Mouse (Mus musculus): Measurements from ENCODE around the gene Loxl1. TPM values are rescaled to one million over a fixed set of nuclear protein-coding genes. Genes with fewer than 3 reads are reported as not detected.
A peak's percentile ranks its signal among the peaks of the same experiment; 100 is the strongest.

Loxl1 gene
- total and polyA plus RNA-seq, 2 experiments from 2014 or later: 9.1 to 13.8 TPM

DNA sequence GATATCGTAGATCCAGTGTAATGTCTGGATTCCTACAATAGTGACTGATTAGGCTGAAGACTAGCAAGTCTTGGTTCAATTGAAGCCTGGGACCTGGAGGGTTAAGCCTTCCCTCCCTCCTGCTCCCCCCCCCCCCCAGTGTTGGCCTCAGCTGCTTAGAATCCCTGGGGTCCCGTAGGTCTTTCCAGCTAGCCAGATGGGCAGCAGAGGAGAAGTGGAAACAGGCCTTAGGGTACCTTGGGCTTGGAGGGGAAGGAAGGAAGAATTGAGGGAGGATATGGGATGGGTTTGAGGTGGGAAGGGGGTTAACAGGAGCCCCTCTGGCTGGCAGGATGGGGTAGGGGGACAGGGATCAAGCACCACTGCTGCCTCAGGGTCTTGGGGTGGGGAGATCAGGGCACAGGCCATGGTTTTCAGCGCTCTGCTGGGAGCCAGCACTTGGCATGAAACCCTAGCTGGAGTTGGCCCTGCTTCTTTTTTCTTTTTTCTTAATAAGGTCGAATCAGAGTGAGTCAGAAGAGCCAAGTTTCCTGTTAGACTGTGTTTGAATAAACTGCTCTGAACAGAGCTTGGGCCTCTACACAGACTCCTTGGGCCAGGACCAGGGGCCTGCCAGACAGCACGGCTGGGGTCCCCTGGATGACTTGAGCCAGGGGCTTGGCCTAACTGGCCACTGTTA is 1.8 kb upstream of the Loxl1 start:
- DNase-seq (ENCODE audit: low spot score) (peak; percentile 74), ATAC-seq (peak; percentile 72)
- Histone ChIP-seq H3K27ac (peak overlapping the region; percentile 54), H3K9me3 (ENCODE audit: low read length) (no peaks in the 10 kb centered on the region), H3K4me1 (ENCODE audit: insufficient read depth, low read length) (peaks cover 33% of the 10 kb centered on the region), H3K36me3 (ENCODE audit: insufficient read depth, low read length) (no peaks in the 10 kb centered on the region), H3K9ac (replicated peaks; ENCODE audit: low read length) (no peak overlapping the region), H3K4me3 (ENCODE audit: low read length) (no peak overlapping the region), H3K27me3 (ENCODE audit: insufficient read depth, low read length) (0 out of 2 replicates have a peak, but pooled peaks cover 3% of the 10 kb centered on the region), H3K4me2 (ENCODE audit: low read depth, low read length) (no peak overlapping the region)
- WGBS: 36% methylated on average over 5 of the region's 5 CpGs
- TF ChIP-seq CTCF (IDR thresholded peaks at IDR 0.05; ENCODE audit: low read depth): no peak

DNA sequence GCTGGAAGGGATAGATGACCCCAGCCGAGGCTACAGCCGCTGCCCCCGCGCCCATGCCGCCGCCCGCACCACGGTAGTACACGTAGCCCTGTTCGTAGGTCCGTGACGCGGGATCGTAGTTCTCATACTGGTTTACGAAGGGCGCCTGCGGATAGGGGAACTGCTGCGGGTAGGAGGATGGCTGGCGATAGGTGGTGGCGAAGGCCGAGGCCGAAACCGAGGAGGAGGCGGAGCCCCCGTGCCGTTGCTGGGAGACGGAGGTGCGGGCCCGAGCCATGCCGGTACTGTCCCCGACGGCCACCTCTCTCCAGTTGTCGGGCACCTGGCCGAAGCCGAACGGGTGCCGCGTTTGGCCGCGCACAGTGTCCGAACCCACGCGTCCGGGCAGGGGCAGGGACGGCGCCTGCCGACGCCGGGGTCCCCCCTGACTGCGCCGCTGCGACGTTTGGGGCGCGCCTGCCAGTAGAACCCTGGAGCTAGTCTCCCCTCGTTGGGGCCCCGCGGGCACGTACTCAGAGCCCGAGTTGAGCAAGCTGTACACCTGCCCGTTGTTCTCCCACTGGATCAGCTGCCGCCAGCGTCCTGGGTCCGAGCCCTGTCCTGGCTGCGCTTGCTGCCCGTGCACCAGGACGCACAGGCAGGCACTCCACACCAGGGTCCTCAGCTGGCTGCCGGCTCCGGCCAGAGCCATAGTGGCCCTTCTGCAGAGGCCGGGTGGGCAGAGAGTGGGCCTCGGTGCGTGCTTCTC is 616 bp downstream of the Loxl1 start:
- 0 out of 2 replicates have a peak, but pooled peaks cover 3% of the 10 kb centered on the region for H3K27me3 ChIP-seq (ENCODE audit: insufficient read depth, low read length)
- peak overlapping the region; percentile 52 for H3K4me2 ChIP-seq (ENCODE audit: low read depth, low read length)
- DNase-seq (ENCODE audit: low spot score): peak; percentile 35
- no peak for TF ChIP-seq CTCF (IDR thresholded peaks at IDR 0.05; ENCODE audit: low read depth)
- no peaks in the 10 kb centered on the region for H3K9me3 ChIP-seq (ENCODE audit: low read length)
- WGBS: 1% methylated on average over 71 of the region's 72 CpGs
- H3K4me3 ChIP-seq (ENCODE audit: low read length): peak overlapping the region; percentile 30
- peak; percentile 24; the same call in 1 of the 2 replicates for ATAC-seq
- peak overlapping the region; percentile 17 for H3K27ac ChIP-seq
- peaks cover 38% of the 10 kb centered on the region for H3K4me1 ChIP-seq (ENCODE audit: insufficient read depth, low read length)
- H3K9ac ChIP-seq (replicated peaks; ENCODE audit: low read length): peak overlapping the region; percentile 25; the same call in 1 of the 2 replicates
- no peaks in the 10 kb centered on the region for H3K36me3 ChIP-seq (ENCODE audit: insufficient read depth, low read length)

DNA sequence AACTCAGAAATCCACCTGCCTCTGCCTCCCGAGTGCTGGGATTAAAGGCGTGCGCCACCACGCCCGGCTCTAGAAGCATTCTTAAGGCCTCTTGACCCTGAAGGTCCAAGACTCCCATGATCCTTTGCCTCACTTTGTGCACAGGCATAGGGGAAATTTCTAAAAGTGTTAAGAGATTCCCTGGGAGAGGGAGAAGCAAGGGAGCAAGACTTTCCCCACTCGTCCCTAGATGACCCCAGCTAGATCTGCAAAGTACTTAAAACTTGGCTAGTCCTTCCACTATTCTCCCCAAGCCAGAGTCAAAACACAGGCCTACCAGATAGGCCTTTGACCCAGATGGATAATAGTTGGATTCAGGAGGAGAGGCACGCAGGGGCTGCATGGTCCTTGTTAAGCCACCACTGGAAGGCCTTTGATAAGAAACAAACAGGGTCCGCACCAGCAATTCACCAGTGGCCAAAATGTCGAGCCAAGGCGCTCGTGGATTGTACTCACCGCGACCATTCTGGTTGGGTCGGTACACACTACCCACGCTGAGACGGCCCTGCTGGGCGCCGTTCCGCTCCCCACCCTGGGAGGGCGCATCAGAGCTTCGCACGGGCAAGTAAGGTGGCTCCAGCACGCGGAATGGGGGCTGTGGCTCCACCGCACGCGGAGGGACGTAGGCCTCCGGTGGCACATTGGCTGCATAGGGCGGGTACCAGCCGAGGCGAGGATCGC is 1.6 kb downstream of the Loxl1 start:
- peak; percentile 30; the same call in 1 of the 2 replicates for TF ChIP-seq CTCF (IDR thresholded peaks at IDR 0.05; ENCODE audit: low read depth)
- H3K4me2 ChIP-seq (ENCODE audit: low read depth, low read length): peak overlapping the region; percentile 52; the same call in 1 of the 2 replicates
- WGBS: 57% methylated on average over 32 of the region's 33 CpGs
- no peak for DNase-seq (ENCODE audit: low spot score)
- no peak overlapping the region for H3K27ac ChIP-seq
- no peak for ATAC-seq
- peaks cover 31% of the 10 kb centered on the region for H3K4me1 ChIP-seq (ENCODE audit: insufficient read depth, low read length)
- no peaks in the 10 kb centered on the region for H3K9me3 ChIP-seq (ENCODE audit: low read length)
- peak overlapping the region; percentile 30; the same call in 1 of the 2 replicates for H3K4me3 ChIP-seq (ENCODE audit: low read length)
- 0 out of 2 replicates have a peak, but pooled peaks cover 3% of the 10 kb centered on the region for H3K27me3 ChIP-seq (ENCODE audit: insufficient read depth, low read length)
- H3K36me3 ChIP-seq (ENCODE audit: insufficient read depth, low read length): no peaks in the 10 kb centered on the region
- no peak overlapping the region for H3K9ac ChIP-seq (replicated peaks; ENCODE audit: low read length)

DNA sequence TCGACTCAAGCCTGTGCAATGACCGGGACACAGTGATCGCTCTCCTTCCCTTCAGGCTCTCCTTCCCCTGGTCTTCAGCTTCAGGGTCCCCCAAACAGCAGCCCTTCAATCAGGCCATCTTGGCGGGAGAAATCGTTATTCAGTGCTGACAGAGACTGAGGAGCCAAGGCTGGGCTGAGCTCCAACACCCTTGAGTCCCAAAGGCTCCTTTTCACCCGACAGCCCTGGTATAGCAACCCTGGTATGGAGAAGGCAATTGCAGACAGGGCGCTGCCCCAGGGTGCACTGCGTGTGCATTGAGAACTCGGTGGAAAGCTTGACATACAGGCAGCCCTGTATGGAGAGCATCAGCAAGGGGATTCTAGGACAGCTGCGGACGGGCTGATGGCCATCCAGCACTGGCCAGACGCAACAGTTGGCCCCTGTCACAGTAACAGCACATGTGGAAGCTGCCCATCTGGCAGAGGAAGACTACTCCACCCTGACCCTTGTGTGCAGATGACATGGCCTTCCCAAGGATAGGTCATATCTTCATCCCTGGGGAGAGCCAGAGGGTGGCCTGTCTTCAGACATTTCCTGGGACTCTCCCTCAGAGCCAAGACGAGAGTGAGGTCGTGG is 2.8 kb downstream of the Loxl1 start:
- 0 out of 2 replicates have a peak, but pooled peaks cover 3% of the 10 kb centered on the region for H3K27me3 ChIP-seq (ENCODE audit: insufficient read depth, low read length)
- ATAC-seq (no peak), DNase-seq (ENCODE audit: low spot score) (peak; percentile 41)
- H3K4me2 ChIP-seq (ENCODE audit: low read depth, low read length): peak overlapping the region; percentile 5; the same call in 1 of the 2 replicates
- H3K4me3 ChIP-seq (ENCODE audit: low read length): no peak overlapping the region
- no peak overlapping the region for H3K27ac ChIP-seq
- no peaks in the 10 kb centered on the region for H3K9me3 ChIP-seq (ENCODE audit: low read length)
- H3K9ac ChIP-seq (replicated peaks; ENCODE audit: low read length): no peak overlapping the region
- no peaks in the 10 kb centered on the region for H3K36me3 ChIP-seq (ENCODE audit: insufficient read depth, low read length)
- H3K4me1 ChIP-seq (ENCODE audit: insufficient read depth, low read length): peaks cover 27% of the 10 kb centered on the region
- TF ChIP-seq CTCF (IDR thresholded peaks at IDR 0.05; ENCODE audit: low read depth): no peak
- WGBS: 54% methylated on average over 14 of the region's 14 CpGs

DNA sequence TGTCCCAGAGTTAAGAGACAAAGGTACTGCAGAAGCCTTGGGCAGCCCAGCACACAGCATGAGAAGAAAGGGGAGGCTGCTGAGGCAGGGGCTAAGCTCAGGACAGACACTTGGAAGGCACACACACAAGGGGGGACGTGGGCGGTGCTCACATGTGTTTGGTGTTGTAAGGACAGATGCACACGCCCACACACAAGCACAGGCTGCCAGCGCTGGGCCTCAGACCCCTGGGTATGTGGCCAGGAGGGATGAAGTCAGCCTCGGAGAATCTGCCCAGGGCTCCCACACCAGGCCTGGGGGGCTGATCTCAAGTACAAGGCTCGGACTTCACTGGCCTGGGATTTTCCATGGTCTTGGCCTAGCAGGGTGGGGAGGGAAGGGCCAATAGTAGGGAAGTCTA is 4.6 kb downstream of the Loxl1 start:
- Histone ChIP-seq H3K4me2 (ENCODE audit: low read depth, low read length) (no peak overlapping the region), H3K36me3 (ENCODE audit: insufficient read depth, low read length) (no peaks in the 10 kb centered on the region), H3K4me3 (ENCODE audit: low read length) (no peak overlapping the region), H3K27ac (no peak overlapping the region), H3K9ac (replicated peaks; ENCODE audit: low read length) (no peak overlapping the region), H3K9me3 (ENCODE audit: low read length) (no peaks in the 10 kb centered on the region), H3K4me1 (ENCODE audit: insufficient read depth, low read length) (peaks cover 25% of the 10 kb centered on the region), H3K27me3 (ENCODE audit: insufficient read depth, low read length) (0 out of 2 replicates have a peak, but pooled peaks cover 3% of the 10 kb centered on the region)
- TF ChIP-seq CTCF (IDR thresholded peaks at IDR 0.05; ENCODE audit: low read depth): no peak
- no peak for DNase-seq (ENCODE audit: low spot score)
- WGBS: 44% methylated on average over 6 of the region's 6 CpGs
- no peak for ATAC-seq

DNA sequence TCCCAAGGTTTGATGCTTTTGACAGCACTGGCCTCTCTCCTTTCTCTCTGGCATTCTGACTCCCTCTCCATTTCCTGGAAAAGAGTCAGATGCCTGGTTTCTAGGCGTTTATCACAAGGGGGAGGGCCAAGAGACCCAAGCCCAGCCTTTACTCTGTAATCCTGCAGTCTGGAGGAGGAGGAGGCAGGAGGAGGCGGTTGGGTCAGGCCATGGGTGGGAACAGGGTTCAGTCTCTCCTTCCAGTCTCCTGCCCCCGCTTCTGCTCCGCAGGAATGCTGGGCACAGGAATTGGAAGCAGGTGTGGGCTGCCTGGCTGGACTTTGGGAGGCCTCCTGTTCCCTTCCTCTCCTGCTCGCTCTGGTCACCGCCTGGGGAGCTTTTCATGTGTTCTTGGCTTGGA is 7.3 kb downstream of the Loxl1 start:
- WGBS: 46% methylated on average over 6 of the region's 6 CpGs

More for the DNA sequence above, 7.3 kb downstream of the Loxl1 start:
- no peak overlapping the region for H3K27ac ChIP-seq
- ATAC-seq (no peak), DNase-seq (ENCODE audit: low spot score) (no peak)
- H3K9ac ChIP-seq (replicated peaks; ENCODE audit: low read length): no peak overlapping the region
- no peak overlapping the region for H3K4me3 ChIP-seq (ENCODE audit: low read length)
- no peak overlapping the region for H3K4me2 ChIP-seq (ENCODE audit: low read depth, low read length)
- TF ChIP-seq CTCF (IDR thresholded peaks at IDR 0.05; ENCODE audit: low read depth): no peak
- no peaks in the 10 kb centered on the region for H3K36me3 ChIP-seq (ENCODE audit: insufficient read depth, low read length)
- H3K9me3 ChIP-seq (ENCODE audit: low read length): no peaks in the 10 kb centered on the region
- H3K27me3 ChIP-seq (ENCODE audit: insufficient read depth, low read length): no peaks in the 10 kb centered on the region
- peaks cover 16% of the 10 kb centered on the region for H3K4me1 ChIP-seq (ENCODE audit: insufficient read depth, low read length)
